Mouse (Mus musculus): Measurements from ENCODE around the gene Rhbdd1.

Gene Rhbdd1

GRCm38 (mm10) chr1:82364468-82364867 is 48.2 kb downstream of the Rhbdd1 start:
- no peak for DNase-seq (ENCODE audit: low spot score in 2 of 2)

- DNase-seq (ENCODE audit: low spot score in 2 of 2), result no peak
These were observed 55.6 kb downstream of the Rhbdd1 start for GRCm38 (mm10) chr1:82371636-82372428.

GRCm38 (mm10) chr1:82373924-82374323 is 57.7 kb downstream of the Rhbdd1 start:
- DNase-seq (ENCODE audit: low spot score in 2 of 2), result no peak

- no peak for DNase-seq (ENCODE audit: low spot score in 2 of 2)
These were observed 58.6 kb downstream of the Rhbdd1 start for GRCm38 (mm10) chr1:82374831-82375358.

GRCm38 (mm10) chr1:82375452-82375851 is 59.2 kb downstream of the Rhbdd1 start:
- no peak for DNase-seq (ENCODE audit: low spot score in 2 of 2)

GRCm38 (mm10) chr1:82381946-82382345 is 65.7 kb downstream of the Rhbdd1 start:
- DNase-seq (ENCODE audit: low spot score in 2 of 2), result no peak

GRCm38 (mm10) chr1:82384106-82384505 is 67.9 kb downstream of the Rhbdd1 start:
- no peak for DNase-seq (ENCODE audit: low spot score in 2 of 2)

- DNase-seq (ENCODE audit: low spot score in 2 of 2), result no peak
These were observed 68.8 kb downstream of the Rhbdd1 start for GRCm38 (mm10) chr1:82385054-82385453.

GRCm38 (mm10) chr1:82385827-82386230 is 69.6 kb downstream of the Rhbdd1 start:
- DNase-seq (ENCODE audit: low spot score in 2 of 2), result no peak

GRCm38 (mm10) chr1:82386814-82387771 is 70.8 kb downstream of the Rhbdd1 start:
- DNase-seq (ENCODE audit: low spot score in 2 of 2), result no peak

- no peak for DNase-seq (ENCODE audit: low spot score in 2 of 2)
These were observed 73.1 kb downstream of the Rhbdd1 start for GRCm38 (mm10) chr1:82389371-82389770.

- no peak for DNase-seq (ENCODE audit: low spot score in 2 of 2)
These were observed 79.1 kb downstream of the Rhbdd1 start for GRCm38 (mm10) chr1:82395371-82395770.

GRCm38 (mm10) chr1:82407786-82408185 is 91.5 kb downstream of the Rhbdd1 start:
- DNase-seq (ENCODE audit: low spot score in 2 of 2), result no peak

- DNase-seq (ENCODE audit: low spot score in 2 of 2), result no peak
These were observed 93.0 kb downstream of the Rhbdd1 start for GRCm38 (mm10) chr1:82409271-82409670.

GRCm38 (mm10) chr1:82410548-82410947 is 94.3 kb downstream of the Rhbdd1 start:
- no peak for DNase-seq (ENCODE audit: low spot score in 2 of 2)

GRCm38 (mm10) chr1:82411521-82411920 is 95.3 kb downstream of the Rhbdd1 start:
- DNase-seq (ENCODE audit: low spot score in 2 of 2), result no peak

- DNase-seq (ENCODE audit: low spot score in 2 of 2), result no peak
These were observed 95.8 kb downstream of the Rhbdd1 start for GRCm38 (mm10) chr1:82412085-82412484.

- DNase-seq (ENCODE audit: low spot score in 2 of 2), result no peak
These were observed 98.3 kb downstream of the Rhbdd1 start for GRCm38 (mm10) chr1:82414434-82415045.

GRCm38 (mm10) chr1:82415641-82416040 is 99.4 kb downstream of the Rhbdd1 start:
- no peak for DNase-seq (ENCODE audit: low spot score in 2 of 2)

- DNase-seq (ENCODE audit: low spot score in 2 of 2), result no peak
These were observed 111.5 kb downstream of the Rhbdd1 start for GRCm38 (mm10) chr1:82427729-82428128.

- DNase-seq (ENCODE audit: low spot score in 2 of 2), result no peak
These were observed 112.8 kb downstream of the Rhbdd1 start for GRCm38 (mm10) chr1:82429061-82429460.
